Mouse (Mus musculus) MEL (cell line): ENCODE results near the gene Zc2hc1b. TPM values are rescaled to one million over a fixed set of nuclear protein-coding genes. Genes with fewer than 3 reads are reported as not detected.

Source experiments
- DNase-seq: peaks from one replicate; pipeline ENCODE4 v3.0.0; 2011; ENCODE audit warnings: low read depth, low spot score
- H3K27ac ChIP-seq: 2 replicates; pipeline ENCODE4 v1.5.1; 2012; ENCODE audit warnings: low read depth, mild to moderate bottlenecking, control low read depth, low read length, moderate library complexity; ENCODE audit not compliant: control insufficient read depth
- H3K27me3 ChIP-seq, 2 experiments: fragments of 150-350 bp in 1 of 2; sonication (generic) in 1 of 2; 2 replicates each; pipeline ENCODE4 v1.6.1; 2012; ENCODE audit warnings: low read length in 2 of 2, mild to moderate bottlenecking in 2 of 2, improper control_type of control experiment in 1 of 2, moderate library complexity in 1 of 2; ENCODE audit not compliant: insufficient read depth in 2 of 2, control insufficient read depth in 1 of 2
- H3K36me3 ChIP-seq, 2 experiments: 2 replicates each; pipeline ENCODE4 v1.6.1; 2012 to 2014; ENCODE audit warnings: low read length in 2 of 2, improper control_type of control experiment in 1 of 2, inconsistent platforms in 1 of 2, mild to moderate bottlenecking in 1 of 2; ENCODE audit not compliant: insufficient read depth in 2 of 2, control insufficient read depth in 1 of 2
- H3K4me1 ChIP-seq, 2 experiments: fragments of 150-350 bp in 1 of 2; sonication (generic) in 1 of 2; 2 replicates each; pipeline ENCODE4 v1.6.1; 2012; ENCODE audit warnings: low read length in 2 of 2, improper control_type of control experiment in 1 of 2, mild to moderate bottlenecking in 1 of 2; ENCODE audit not compliant: insufficient read depth in 2 of 2, control insufficient read depth in 1 of 2
- H3K4me3 ChIP-seq, 2 experiments: fragments of 150-350 bp in 1 of 2; sonication (generic) in 1 of 2; 2 replicates each; pipeline ENCODE4 v1.5.1; 2012; ENCODE audit warnings: low read depth in 2 of 2, low read length in 2 of 2, mild to moderate bottlenecking in 2 of 2, moderate library complexity in 2 of 2, control low read depth in 1 of 2, improper control_type of control experiment in 1 of 2; ENCODE audit not compliant: control insufficient read depth in 1 of 2, insufficient read depth in 1 of 2
- H3K79me2 ChIP-seq: 2 replicates; pipeline ENCODE4 v1.6.1; 2012; ENCODE audit warnings: mild to moderate bottlenecking, low read length, moderate library complexity; ENCODE audit not compliant: control insufficient read depth, poor library complexity, insufficient read depth
- H3K9ac ChIP-seq: 2 replicates; pipeline ENCODE4 v1.6.1; 2012; ENCODE audit warnings: low read depth, mild to moderate bottlenecking, control low read depth, low read length, moderate library complexity; ENCODE audit not compliant: control insufficient read depth, poor library complexity, severe bottlenecking
- H3K9me3 ChIP-seq: fragments of 150-350 bp; sonication (generic); replicated peaks from 2 replicates; pipeline ENCODE4 v1.6.1; 2012; ENCODE audit warnings: mild to moderate bottlenecking, low read length, improper control_type of control experiment, moderate library complexity; ENCODE audit not compliant: insufficient read depth
- CHD2 ChIP-seq: IDR thresholded peaks from 2 replicates; pipeline ENCODE4 v1.6.1; 2011; ENCODE audit warnings: low read length, improper control_type of control experiment
- E2F4 ChIP-seq: IDR thresholded peaks from 2 replicates; pipeline ENCODE4 v1.6.1; 2011; ENCODE audit warnings: low read depth, low read length, improper control_type of control experiment, borderline replicate concordance
- ELF1 ChIP-seq: IDR thresholded peaks from 2 replicates; pipeline ENCODE4 v1.6.1; 2014; ENCODE audit warnings: low read depth, mild to moderate bottlenecking, inconsistent platforms, low read length, improper control_type of control experiment, moderate library complexity
- ETS1 ChIP-seq: IDR thresholded peaks from 2 replicates; pipeline ENCODE4 v1.6.1; 2012; ENCODE audit warnings: low read depth, mild to moderate bottlenecking, inconsistent platforms, low read length, improper control_type of control experiment, moderate library complexity
- GATA1 ChIP-seq: IDR thresholded peaks from 2 replicates; pipeline ENCODE4 v1.6.1; 2011; ENCODE audit warnings: low read depth, low read length, improper control_type of control experiment
- HCFC1 ChIP-seq: IDR thresholded peaks from 2 replicates; pipeline ENCODE4 v1.6.1; 2012; ENCODE audit warnings: low read depth, mild to moderate bottlenecking, inconsistent platforms, low read length, improper control_type of control experiment, moderate library complexity
- MAFK ChIP-seq: IDR thresholded peaks from 2 replicates; pipeline ENCODE4 v1.6.1; 2011; ENCODE audit warnings: low read depth, mild to moderate bottlenecking, low read length, improper control_type of control experiment, borderline replicate concordance
- MAX ChIP-seq: IDR thresholded peaks from 2 replicates; pipeline ENCODE4 v1.6.1; 2011; ENCODE audit warnings: low read length, improper control_type of control experiment
- MAZ ChIP-seq: IDR thresholded peaks from 2 replicates; pipeline ENCODE4 v1.6.1; 2012; ENCODE audit warnings: low read depth, mild to moderate bottlenecking, inconsistent platforms, low read length, improper control_type of control experiment
- MEF2A ChIP-seq: IDR thresholded peaks from 2 replicates; pipeline ENCODE4 v1.6.1; 2014; ENCODE audit warnings: low read depth, mild to moderate bottlenecking, inconsistent platforms, low read length, improper control_type of control experiment; ENCODE audit not compliant: poor library complexity, insufficient replicate concordance, severe bottlenecking; ENCODE audit errors: extremely low read depth
- MXI1 ChIP-seq: IDR thresholded peaks from 2 replicates; pipeline ENCODE4 v1.6.1; 2011; ENCODE audit warnings: mild to moderate bottlenecking, low read depth, low read length, improper control_type of control experiment
- MYC ChIP-seq: IDR thresholded peaks from 2 replicates; pipeline ENCODE4 v1.6.1; 2011; ENCODE audit warnings: low read depth, mild to moderate bottlenecking, low read length, improper control_type of control experiment, moderate library complexity
- POLR2A ChIP-seq, 2 experiments: IDR thresholded peaks; 2 replicates each; pipeline ENCODE4 v1.6.1; 2011 to 2012; ENCODE audit warnings: low read length in 2 of 2, mild to moderate bottlenecking in 2 of 2, control low read depth in 1 of 2, improper control_type of control experiment in 1 of 2, low read depth in 1 of 2, moderate library complexity in 1 of 2; ENCODE audit not compliant: control insufficient read depth in 1 of 2, insufficient read depth in 1 of 2, poor library complexity in 1 of 2
- POLR2AphosphoS2 ChIP-seq: IDR thresholded peaks from 2 replicates; pipeline ENCODE4 v1.6.1; 2011; ENCODE audit warnings: low read length, improper control_type of control experiment
- SIN3A ChIP-seq: IDR thresholded peaks from 2 replicates; pipeline ENCODE4 v1.6.1; 2012; ENCODE audit warnings: low read length, improper control_type of control experiment, inconsistent platforms
- TAL1 ChIP-seq: IDR thresholded peaks from 2 replicates; pipeline ENCODE4 v1.6.1; 2012; ENCODE audit warnings: mild to moderate bottlenecking, inconsistent platforms, low read length, moderate library complexity, mixed read lengths
- TBP ChIP-seq: IDR thresholded peaks from 2 replicates; pipeline ENCODE4 v1.8.0; 2011; ENCODE audit warnings: low read depth, low read length, improper control_type of control experiment
- TCF12 ChIP-seq: IDR thresholded peaks from 2 replicates; pipeline ENCODE4 v1.6.1; 2014; ENCODE audit warnings: low read depth, mild to moderate bottlenecking, inconsistent platforms, low read length, improper control_type of control experiment, moderate library complexity
- UBTF ChIP-seq: IDR thresholded peaks from 2 replicates; pipeline ENCODE4 v1.6.1; 2012; ENCODE audit warnings: low read depth, mild to moderate bottlenecking, inconsistent platforms, low read length, improper control_type of control experiment, moderate library complexity, borderline replicate concordance; ENCODE audit not compliant: insufficient read depth
- USF1 ChIP-seq: IDR thresholded peaks from 2 replicates; pipeline ENCODE4 v1.6.1; 2014; ENCODE audit warnings: low read depth, mild to moderate bottlenecking, inconsistent platforms, low read length, improper control_type of control experiment, moderate library complexity
- ZC3H11A ChIP-seq: IDR thresholded peaks from 2 replicates; pipeline ENCODE4 v1.6.1; 2012; ENCODE audit warnings: low read depth, mild to moderate bottlenecking, inconsistent platforms, low read length, improper control_type of control experiment
- ZKSCAN1 ChIP-seq: IDR thresholded peaks from 2 replicates; pipeline ENCODE4 v1.6.1; 2012; ENCODE audit warnings: low read depth, mild to moderate bottlenecking, inconsistent platforms, low read length, improper control_type of control experiment, moderate library complexity
- ZMIZ1 ChIP-seq: IDR thresholded peaks from 2 replicates; pipeline ENCODE4 v1.6.1; 2012; ENCODE audit warnings: low read depth, mild to moderate bottlenecking, inconsistent platforms, low read length, improper control_type of control experiment, moderate library complexity
- ZNF384 ChIP-seq: IDR thresholded peaks from 2 replicates; pipeline ENCODE4 v1.6.1; 2012; ENCODE audit warnings: low read depth, mild to moderate bottlenecking, inconsistent platforms, low read length, improper control_type of control experiment
- polyA plus RNA-seq, 2 experiments: library from polyadenylated mRNA; stranded (reverse) in 1 of 2; unstranded in 1 of 2; fragments of >175 nt in 1 of 2; fragments of >200 nt in 1 of 2; gene quantifications; 2 replicates each; pipeline versions ENCODE4 v1.2.1 to v1.2.4; 2012; ENCODE audit warnings: low replicate concordance in 2 of 2, low read depth in 1 of 2; ENCODE audit not compliant: insufficient read length in 2 of 2, insufficient read depth in 1 of 2, missing spikeins in 1 of 2
- total RNA-seq: library from RNA; depleted of rRNA; stranded (reverse); fragments of 300-350 nt; gene quantifications from 2 replicates; pipeline ENCODE4 v1.2.3, GENCODE M21; 2012

The Zc2hc1b gene
- total and polyA plus RNA-seq, 3 experiments = 0.07 TPM; not detected in 2

GRCm38 (mm10) chr10:13108847-13109246 is 69.0 kb downstream of the Zc2hc1b start:
- no peak overlapping the region for H3K27ac ChIP-seq
- no peak for TF ChIP-seq ZKSCAN1
- no peak for TF ChIP-seq ETS1
- no peak for TF ChIP-seq MAZ
- no peak for TF ChIP-seq MAFK
- no peak for TF ChIP-seq GATA1
- TF ChIP-seq POLR2AphosphoS2 = no peak
- no peak for TF ChIP-seq TBP
- no peak for TF ChIP-seq ZMIZ1
- no peak for TF ChIP-seq POLR2A (IDR thresholded peaks at IDR 0.05; ENCODE audit: control insufficient read depth in 1 of 2, insufficient read depth in 1 of 2, low read depth in 1 of 2, low read length in 2 of 2, poor library complexity in 1 of 2)
- TF ChIP-seq MEF2A = no peak
- TF ChIP-seq ZC3H11A = no peak
- TF ChIP-seq CHD2 = no peak
- TF ChIP-seq MXI1 = no peak
- TF ChIP-seq TAL1 = no peak
- TF ChIP-seq USF1 = no peak
- TF ChIP-seq MAX = no peak
- TF ChIP-seq MYC = no peak
- TF ChIP-seq UBTF = no peak
- no peak for TF ChIP-seq ELF1
- H3K36me3 ChIP-seq = no peaks in the 10 kb centered on the region
- H3K27me3 ChIP-seq = peaks cover 3 to 6% of the 10 kb centered on the region in 2 experiments
- no peak overlapping the region for H3K9ac ChIP-seq
- no peak for DNase-seq
- H3K79me2 ChIP-seq = no peaks in the 10 kb centered on the region
- H3K4me3 ChIP-seq = no peak overlapping the region
- H3K9me3 ChIP-seq = no peaks in the 10 kb centered on the region
- H3K4me1 ChIP-seq = no peaks in the 10 kb centered on the region

- no peak for TF ChIP-seq MEF2A
- TF ChIP-seq E2F4 = no peak
- no peak for TF ChIP-seq TCF12
- no peak for TF ChIP-seq ZNF384
- TF ChIP-seq ZMIZ1 = no peak
- no peak for TF ChIP-seq MXI1
- no peak for TF ChIP-seq UBTF
- no peak for TF ChIP-seq GATA1
- no peak for TF ChIP-seq SIN3A
- TF ChIP-seq MAX = no peak
- TF ChIP-seq MAFK = no peak
- no peak for TF ChIP-seq HCFC1
- H3K9ac ChIP-seq = no peak overlapping the region
- H3K9me3 ChIP-seq = no peaks in the 10 kb centered on the region
- no peak overlapping the region for H3K27ac ChIP-seq
- H3K36me3 ChIP-seq = no peaks in the 10 kb centered on the region
- peaks cover 3 to 6% of the 10 kb centered on the region in 2 experiments for H3K27me3 ChIP-seq
- no peaks in the 10 kb centered on the region for H3K79me2 ChIP-seq
- H3K4me1 ChIP-seq = no peaks in the 10 kb centered on the region
- no peak for DNase-seq
- no peak overlapping the region for H3K4me3 ChIP-seq
Observed at GRCm38 (mm10) chr10:13108021-13108548, 69.7 kb downstream of the Zc2hc1b start.
